Mouse (Mus musculus): ENCODE measurements around the gene Exoc3l2. TPM values are rescaled to one million over a fixed set of nuclear protein-coding genes. Genes with fewer than 3 reads are reported as not detected.

The Exoc3l2 gene
- polyA plus RNA-seq, 1 experiment from 2014 or later = 1.2 TPM

DNA sequence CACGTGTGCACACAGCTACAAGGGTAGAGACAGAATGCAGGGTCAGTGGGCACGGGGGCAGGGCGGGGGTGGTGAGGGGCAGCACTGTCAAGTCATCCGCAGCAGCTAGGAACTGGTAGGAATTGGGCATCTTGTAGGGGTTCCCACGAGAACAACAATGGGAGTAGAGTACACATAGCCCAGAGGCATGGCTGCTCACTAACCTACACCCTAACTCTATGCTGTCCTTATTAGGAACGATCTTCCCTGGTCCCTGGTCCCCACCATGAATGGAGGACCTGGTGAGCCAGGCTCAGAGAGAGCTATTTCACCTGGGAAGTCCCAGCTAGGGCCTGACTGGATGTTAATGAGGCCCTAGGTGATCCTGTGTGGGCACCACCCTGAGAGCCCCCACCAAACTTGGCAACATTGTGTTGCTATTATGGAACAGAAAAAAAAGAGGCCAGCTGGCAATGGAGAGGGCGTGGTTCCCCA, 78.6 kb downstream of the Exoc3l2 start:
- Histone ChIP-seq H3K9me3 (no peaks in the 10 kb centered on the region), H3K27me3 (replicated peaks; ENCODE audit: low read depth, poor library complexity, severe bottlenecking) (no peaks in the 10 kb centered on the region), H3K27ac (replicated peaks) (no peak overlapping the region), H3K4me1 (peaks cover 23% of the 10 kb centered on the region), H3K4me3 (no peak overlapping the region), H3K36me3 (replicated peaks) (peaks cover 23% of the 10 kb centered on the region)
- WGBS = 82% methylated on average over 7 of the region's 7 CpGs
- DNase-seq (ENCODE audit: low spot score) = no peak

DNA sequence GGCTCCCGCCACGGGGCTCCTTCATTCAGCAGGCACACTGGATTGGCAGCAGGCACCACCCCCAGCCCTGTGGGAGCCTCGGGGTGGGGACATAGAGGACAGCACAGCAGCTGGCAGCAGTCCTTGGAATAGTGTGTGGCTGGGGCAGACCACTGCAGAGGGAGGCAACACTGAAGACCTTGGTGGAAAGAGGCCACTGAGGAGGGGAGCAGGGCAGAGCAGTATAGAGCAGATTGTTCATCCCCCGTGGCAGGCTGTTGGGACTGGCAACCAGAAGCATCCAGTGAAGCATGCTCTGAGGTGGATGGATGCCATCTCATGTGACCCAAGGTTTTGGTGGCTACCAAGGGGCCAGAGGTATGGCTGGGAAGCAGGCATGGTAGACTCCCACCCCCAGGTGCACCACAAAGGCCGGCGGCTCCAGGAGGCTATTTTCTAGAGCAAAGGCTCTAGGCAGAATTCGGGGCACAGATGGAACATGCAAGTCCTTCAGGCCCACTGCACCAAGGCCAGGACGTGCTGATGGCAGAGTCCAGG, 79.1 kb downstream of the Exoc3l2 start:
- WGBS = 77% methylated on average over 8 of the region's 8 CpGs
- DNase-seq (ENCODE audit: low spot score) = no peak
- no peaks in the 10 kb centered on the region for H3K27me3 ChIP-seq (replicated peaks; ENCODE audit: low read depth, poor library complexity, severe bottlenecking)
- H3K4me3 ChIP-seq = no peak overlapping the region
- peaks cover 26% of the 10 kb centered on the region for H3K4me1 ChIP-seq
- H3K36me3 ChIP-seq (replicated peaks) = peaks cover 27% of the 10 kb centered on the region
- no peaks in the 10 kb centered on the region for H3K9me3 ChIP-seq
- H3K27ac ChIP-seq (replicated peaks) = no peak overlapping the region

DNA sequence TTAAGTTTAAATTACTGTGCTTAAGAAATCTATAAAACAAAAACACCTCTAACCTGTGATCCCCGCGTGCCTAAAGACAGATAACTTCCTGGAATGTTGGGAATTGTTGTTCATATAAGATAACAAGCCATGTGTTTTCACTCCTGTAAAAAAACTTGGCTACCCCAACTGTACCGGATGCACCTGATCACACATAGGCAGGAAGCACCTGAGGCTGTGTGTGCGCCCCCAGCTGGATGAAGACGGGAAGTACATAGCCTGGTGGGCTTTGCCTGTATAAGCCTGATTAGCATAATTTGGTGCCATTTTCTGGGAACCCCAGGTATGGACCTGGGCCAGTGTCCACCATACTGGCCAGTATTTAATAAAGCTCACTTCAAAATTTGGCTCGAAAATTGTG, 80.5 kb downstream of the Exoc3l2 start:
- Histone ChIP-seq H3K27me3 (replicated peaks; ENCODE audit: low read depth, poor library complexity, severe bottlenecking) (no peaks in the 10 kb centered on the region), H3K9me3 (no peaks in the 10 kb centered on the region), H3K4me1 (peaks cover 26% of the 10 kb centered on the region), H3K27ac (replicated peaks) (no peak overlapping the region), H3K4me3 (no peak overlapping the region), H3K36me3 (replicated peaks) (peaks cover 28% of the 10 kb centered on the region)
- 62% methylated on average over 6 of the region's 6 CpGs for WGBS
- no peak for DNase-seq (ENCODE audit: low spot score)

DNA sequence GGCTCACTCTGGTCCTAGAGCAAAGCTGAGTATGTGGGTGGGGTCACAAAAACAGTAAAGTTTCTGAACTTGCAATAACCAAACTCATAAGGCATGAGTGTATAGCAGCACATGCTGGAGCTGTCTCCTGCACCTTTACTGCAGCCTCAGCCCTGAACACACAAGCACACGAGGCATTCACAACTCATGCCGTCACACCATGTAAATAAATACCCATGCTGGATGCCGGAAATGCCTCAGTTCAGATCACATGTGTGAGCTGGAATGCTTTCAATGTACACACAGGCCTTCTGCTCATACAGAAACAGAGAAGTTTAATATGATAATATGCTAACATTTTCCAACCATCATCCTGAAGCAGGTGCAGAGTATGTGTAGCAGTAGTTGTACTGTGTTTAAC, 82.9 kb downstream of the Exoc3l2 start:
- H3K27ac ChIP-seq (replicated peaks) = no peak overlapping the region
- 79% methylated on average over 3 of the region's 3 CpGs for WGBS
- peaks cover 22% of the 10 kb centered on the region for H3K4me1 ChIP-seq
- DNase-seq (ENCODE audit: low spot score) = no peak
- H3K9me3 ChIP-seq = no peaks in the 10 kb centered on the region
- no peaks in the 10 kb centered on the region for H3K27me3 ChIP-seq (replicated peaks; ENCODE audit: low read depth, poor library complexity, severe bottlenecking)
- H3K36me3 ChIP-seq (replicated peaks) = peaks cover 27% of the 10 kb centered on the region
- H3K4me3 ChIP-seq = no peak overlapping the region

Other genes starting within 250 kb of the Exoc3l2 start
- gene Opa3, start 235.0 kb upstream of the Exoc3l2 start, polyA plus RNA-seq (2016; fragmentation: Nextera tagmentation; extraction: Ambion mirVana) = 46.4 and 49.4 TPM in 2 replicates
- gene Vasp, start 191.5 kb upstream of the Exoc3l2 start, polyA plus RNA-seq (2016; fragmentation: Nextera tagmentation; extraction: Ambion mirVana) = 56.7 and 61.1 TPM in 2 replicates
- 0.25 TPM in 1 of 2 replicates, not detected in the other for gene Ppm1n, start 183.3 kb upstream of the Exoc3l2 start, polyA plus RNA-seq (2016; fragmentation: Nextera tagmentation; extraction: Ambion mirVana)
- gene Rtn2, start 180.7 kb upstream of the Exoc3l2 start, polyA plus RNA-seq (2016; fragmentation: Nextera tagmentation; extraction: Ambion mirVana) = 16.6 and 18.8 TPM in 2 replicates
- 0.09 TPM in 1 of 2 replicates, not detected in the other for gene Fosb, start 153.3 kb upstream of the Exoc3l2 start, polyA plus RNA-seq (2016; fragmentation: Nextera tagmentation; extraction: Ambion mirVana)
- 102 and 107 TPM in 2 replicates for gene Ercc1, start 118.6 kb upstream of the Exoc3l2 start, polyA plus RNA-seq (2016; fragmentation: Nextera tagmentation; extraction: Ambion mirVana)
- 26.8 and 28.9 TPM in 2 replicates for gene Cd3eap, start 103.8 kb upstream of the Exoc3l2 start, polyA plus RNA-seq (2016; fragmentation: Nextera tagmentation; extraction: Ambion mirVana)
- gene Ppp1r13l, start 103.6 kb upstream of the Exoc3l2 start, polyA plus RNA-seq (2016; fragmentation: Nextera tagmentation; extraction: Ambion mirVana) = 6.9 and 7.1 TPM in 2 replicates
- gene Ercc2, start 81.3 kb upstream of the Exoc3l2 start, polyA plus RNA-seq (2016; fragmentation: Nextera tagmentation; extraction: Ambion mirVana) = 28.1 and 28.8 TPM in 2 replicates
- gene Klc3, start 59.2 kb upstream of the Exoc3l2 start, polyA plus RNA-seq (2016; fragmentation: Nextera tagmentation; extraction: Ambion mirVana) = 7.9 and 8.8 TPM in 2 replicates
- 0.20 TPM in 1 of 2 replicates, not detected in the other for gene Ckm, start 58.6 kb upstream of the Exoc3l2 start, polyA plus RNA-seq (2016; fragmentation: Nextera tagmentation; extraction: Ambion mirVana)
- gene Mark4, start 4.5 kb upstream of the Exoc3l2 start, polyA plus RNA-seq (2016; fragmentation: Nextera tagmentation; extraction: Ambion mirVana) = 7.1 and 8.0 TPM in 2 replicates
- gene Bloc1s3, start 45.0 kb downstream of the Exoc3l2 start, polyA plus RNA-seq (2016; fragmentation: Nextera tagmentation; extraction: Ambion mirVana) = 1.9 TPM in 2 replicates
- gene Trappc6a, start 45.1 kb downstream of the Exoc3l2 start, polyA plus RNA-seq (2016; fragmentation: Nextera tagmentation; extraction: Ambion mirVana) = 72.6 and 73.9 TPM in 2 replicates
- gene Nkpd1, start 54.5 kb downstream of the Exoc3l2 start, polyA plus RNA-seq (2016; fragmentation: Nextera tagmentation; extraction: Ambion mirVana) = 0.17 and 0.19 TPM in 2 replicates
- 20.7 and 22.9 TPM in 2 replicates for gene Ppp1r37, start 99.7 kb downstream of the Exoc3l2 start, polyA plus RNA-seq (2016; fragmentation: Nextera tagmentation; extraction: Ambion mirVana)
- gene Zfp296, start 114.0 kb downstream of the Exoc3l2 start, polyA plus RNA-seq (2016; fragmentation: Nextera tagmentation; extraction: Ambion mirVana) = 0.41 and 0.44 TPM in 2 replicates
- gene Gemin7, start 114.3 kb downstream of the Exoc3l2 start, polyA plus RNA-seq (2016; fragmentation: Nextera tagmentation; extraction: Ambion mirVana) = 187 and 191 TPM in 2 replicates
- gene Clasrp, start 141.2 kb downstream of the Exoc3l2 start, polyA plus RNA-seq (2016; fragmentation: Nextera tagmentation; extraction: Ambion mirVana) = 58.0 and 58.9 TPM in 2 replicates
- gene Relb, start 166.1 kb downstream of the Exoc3l2 start, polyA plus RNA-seq (2016; fragmentation: Nextera tagmentation; extraction: Ambion mirVana) = 3.5 and 4.2 TPM in 2 replicates
- gene Clptm1, start 201.7 kb downstream of the Exoc3l2 start, polyA plus RNA-seq (2016; fragmentation: Nextera tagmentation; extraction: Ambion mirVana) = 82.7 and 86.4 TPM in 2 replicates
- gene Apoc2, start 214.6 kb downstream of the Exoc3l2 start, polyA plus RNA-seq (2016; fragmentation: Nextera tagmentation; extraction: Ambion mirVana) = 0.29 and 0.47 TPM in 2 replicates
- gene Gm44805, start 218.1 kb downstream of the Exoc3l2 start, polyA plus RNA-seq (2016; fragmentation: Nextera tagmentation; extraction: Ambion mirVana) = not detected in 2 replicates
- gene Apoc4, start 218.1 kb downstream of the Exoc3l2 start, polyA plus RNA-seq (2016; fragmentation: Nextera tagmentation; extraction: Ambion mirVana) = 0.09 TPM in 1 of 2 replicates, not detected in the other
- gene Apoc1, start 229.3 kb downstream of the Exoc3l2 start, polyA plus RNA-seq (2016; fragmentation: Nextera tagmentation; extraction: Ambion mirVana) = 3.6 and 4.7 TPM in 2 replicates
- 135 and 168 TPM in 2 replicates for gene Apoe, start 235.9 kb downstream of the Exoc3l2 start, polyA plus RNA-seq (2016; fragmentation: Nextera tagmentation; extraction: Ambion mirVana)